Mouse (Mus musculus): ENCODE measurements around the gene Rprml. TPM values are rescaled to one million over a fixed set of nuclear protein-coding genes. Genes with fewer than 3 reads are reported as not detected.

Rprml gene
- total RNA-seq (2017) = not detected in 2 replicates

DNA sequence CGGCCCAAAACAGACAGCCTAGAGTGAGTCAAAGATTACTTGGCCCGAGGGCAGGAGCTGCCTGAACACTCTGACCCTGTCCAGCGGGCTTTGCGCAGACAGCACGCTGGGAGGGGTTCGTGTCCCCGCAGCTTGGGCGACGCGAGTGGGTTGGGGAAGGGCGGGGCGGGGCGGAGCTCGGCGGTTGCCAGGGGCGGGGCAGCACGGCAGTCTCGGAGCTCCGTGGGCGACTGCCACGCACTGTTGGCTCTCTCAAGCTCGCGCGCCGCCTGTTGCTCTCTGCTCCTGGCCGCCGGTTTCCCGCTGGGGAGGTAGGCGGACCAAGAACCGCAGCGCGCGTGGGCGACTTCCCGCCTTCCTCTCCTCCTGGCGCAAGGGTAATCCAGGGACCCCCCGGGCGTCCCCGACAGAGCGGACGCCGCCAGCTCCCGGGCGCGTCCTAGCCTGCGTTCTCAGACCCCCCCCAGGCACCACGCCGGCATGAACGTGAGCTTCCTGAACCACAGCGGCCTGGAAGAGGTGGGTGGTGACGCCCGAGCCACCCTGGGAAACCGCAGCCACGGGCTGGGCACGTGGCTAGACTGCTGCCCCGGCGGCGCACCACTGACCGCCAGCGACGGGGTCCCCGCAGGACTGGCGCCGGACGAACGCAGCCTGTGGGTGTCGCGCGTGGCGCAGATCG lies at the start of gene Rprml:
Gene Rprml, plus strand, starts transcription at position 270 of the 682 bp plus-strand sequence.
- no peak for ATAC-seq (ENCODE audit: extremely low read depth, insufficient number of reproducible peaks, low FRiP score, poor library complexity, severe bottlenecking)

DNA sequence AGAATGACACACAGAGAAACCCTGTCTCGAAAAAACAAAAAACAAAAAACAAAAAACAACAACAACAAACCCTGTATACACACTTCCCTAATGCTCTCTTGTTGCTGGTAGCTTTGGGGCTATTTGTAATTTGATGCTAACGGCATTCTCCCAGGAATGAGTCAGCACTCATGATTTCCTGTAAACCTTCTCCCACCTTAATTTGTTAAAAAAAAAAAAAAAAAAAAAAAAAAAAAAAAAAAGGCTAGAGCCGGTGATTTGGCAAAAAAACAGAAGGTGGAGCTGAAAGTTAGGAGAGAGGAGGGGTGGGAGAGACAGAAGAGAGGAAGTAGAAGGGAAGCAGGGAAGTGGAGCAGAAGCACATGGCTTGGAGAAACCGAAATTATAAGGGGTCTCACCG lies 42.8 kb upstream of the Rprml start:
- ATAC-seq (ENCODE audit: extremely low read depth, insufficient number of reproducible peaks, low FRiP score, poor library complexity, severe bottlenecking) = no peak

DNA sequence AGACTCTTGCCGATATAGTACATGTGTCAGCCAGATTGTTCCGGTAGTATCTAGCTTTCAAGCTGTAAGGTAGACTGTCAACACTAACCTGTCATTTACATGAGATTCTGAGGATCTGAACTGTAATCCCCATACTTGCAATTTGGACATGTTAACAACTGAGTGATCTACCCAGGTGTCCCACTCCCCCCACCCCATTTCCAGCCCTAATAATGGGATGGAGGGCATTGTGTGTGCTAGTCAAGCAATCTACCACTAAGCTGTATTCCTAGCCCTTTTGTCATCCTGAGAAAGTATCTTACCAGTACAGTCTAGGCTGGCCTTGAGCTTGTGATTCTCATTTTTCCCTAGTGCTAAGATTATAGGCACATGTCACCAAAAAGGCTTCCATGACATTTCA lies 38.6 kb upstream of the Rprml start:
- ATAC-seq (ENCODE audit: extremely low read depth, insufficient number of reproducible peaks, low FRiP score, poor library complexity, severe bottlenecking) = no peak

DNA sequence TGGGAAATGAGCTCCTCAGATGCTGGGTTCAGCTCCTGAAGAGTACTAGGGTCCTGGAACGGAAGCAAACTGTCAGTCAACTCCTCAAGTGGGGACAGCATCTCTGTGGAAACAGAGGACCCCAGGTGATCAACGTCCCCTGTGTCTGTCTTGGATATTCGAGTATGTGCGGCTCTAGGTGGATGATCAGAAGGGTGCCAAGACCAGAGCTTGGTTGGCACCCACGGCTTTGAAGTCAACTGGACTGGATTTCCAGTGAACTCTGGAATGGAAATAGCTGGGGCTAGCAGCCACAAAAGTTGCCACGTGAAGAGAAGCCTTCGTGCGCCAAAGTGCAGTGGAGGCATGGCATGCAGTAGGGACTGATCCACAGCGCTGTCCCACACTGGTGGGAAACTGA lies 28.3 kb upstream of the Rprml start, which contains the start of gene Gm884:
Gene Gm884, minus strand, starts transcription at position 101 of the 400 bp plus-strand sequence.
- no peak for ATAC-seq (ENCODE audit: extremely low read depth, insufficient number of reproducible peaks, low FRiP score, poor library complexity, severe bottlenecking)

DNA sequence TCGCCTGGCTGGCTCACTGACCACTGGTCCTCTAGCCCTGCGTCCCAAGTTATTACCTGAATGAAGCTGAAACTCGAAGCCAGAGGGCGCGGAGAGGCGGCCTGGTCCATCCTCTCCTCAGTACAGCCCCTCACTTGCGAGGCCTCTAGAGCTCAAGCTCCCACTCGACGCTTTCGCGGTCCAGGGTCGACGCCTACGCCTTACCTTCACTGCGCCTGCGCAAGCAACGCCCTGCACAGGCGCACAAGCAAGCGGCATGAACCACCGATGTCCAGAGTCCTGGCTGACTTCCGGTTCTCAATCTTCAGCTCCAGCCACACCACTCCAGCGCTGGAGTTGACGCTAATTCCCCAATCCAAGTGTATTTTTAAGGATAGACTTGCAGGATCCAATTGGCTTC lies 21.9 kb upstream of the Rprml start:
- no peak for ATAC-seq (ENCODE audit: extremely low read depth, insufficient number of reproducible peaks, low FRiP score, poor library complexity, severe bottlenecking)

DNA sequence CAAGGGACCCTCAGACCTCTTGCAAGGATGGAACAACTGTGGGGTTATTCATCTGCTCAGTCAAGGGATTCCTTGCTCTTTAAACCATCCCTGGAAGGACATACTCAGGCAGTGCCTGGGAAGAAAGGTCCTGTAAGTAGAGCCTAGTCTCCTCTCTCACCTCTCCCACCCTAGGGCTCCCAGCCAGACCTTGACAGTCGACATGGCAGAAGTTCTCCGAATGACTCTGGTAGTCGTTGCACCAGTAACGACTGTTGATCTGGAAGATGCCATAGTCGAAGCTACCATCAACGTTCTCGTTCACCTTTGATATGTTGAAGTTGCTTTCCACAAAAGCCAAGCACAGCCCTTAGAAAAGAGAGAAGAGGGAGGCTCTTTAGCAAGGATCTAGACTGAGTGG lies 14.6 kb upstream of the Rprml start:
- ATAC-seq (ENCODE audit: extremely low read depth, insufficient number of reproducible peaks, low FRiP score, poor library complexity, severe bottlenecking) = no peak

DNA sequence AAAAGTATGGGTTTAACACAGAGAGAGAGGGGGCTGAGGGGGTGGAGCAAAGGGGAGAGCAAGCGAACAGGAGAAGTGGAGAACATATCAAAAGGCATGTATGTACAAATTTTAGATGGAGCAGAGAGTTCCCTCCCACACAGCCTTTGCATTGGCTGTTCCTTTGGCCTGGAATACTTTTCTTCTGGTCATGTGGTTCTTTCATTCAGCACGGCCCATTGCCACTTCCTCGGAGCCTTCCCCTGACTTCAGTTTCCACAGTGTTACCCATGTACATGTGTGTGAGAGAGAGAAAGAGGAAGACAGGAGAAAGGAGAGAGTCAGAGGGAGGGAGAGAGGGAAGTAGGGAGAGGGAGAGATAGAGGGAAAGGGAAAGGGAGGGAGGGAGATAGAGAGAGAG lies 13.9 kb upstream of the Rprml start:
- ATAC-seq (ENCODE audit: extremely low read depth, insufficient number of reproducible peaks, low FRiP score, poor library complexity, severe bottlenecking) = no peak

DNA sequence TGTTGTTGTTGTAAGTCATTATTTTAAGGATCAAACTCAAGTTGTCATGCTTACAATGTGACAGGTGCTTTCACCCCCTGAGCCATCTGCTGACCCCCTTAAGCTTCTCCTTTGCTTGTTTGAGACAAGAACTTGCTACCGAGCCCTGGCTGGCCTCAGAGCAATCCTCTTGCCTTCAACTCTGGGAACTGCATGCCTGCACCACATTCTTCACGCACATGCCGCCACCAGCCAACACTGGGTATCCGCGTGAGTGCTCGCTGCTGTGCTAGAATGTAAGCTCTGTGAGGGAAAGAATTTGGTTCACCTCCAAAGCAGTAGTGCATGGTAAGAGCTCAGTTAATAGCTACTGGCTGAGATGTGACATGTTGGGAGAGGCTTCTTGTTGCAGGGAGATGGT lies 13.1 kb upstream of the Rprml start:
- no peak for ATAC-seq (ENCODE audit: extremely low read depth, insufficient number of reproducible peaks, low FRiP score, poor library complexity, severe bottlenecking)

DNA sequence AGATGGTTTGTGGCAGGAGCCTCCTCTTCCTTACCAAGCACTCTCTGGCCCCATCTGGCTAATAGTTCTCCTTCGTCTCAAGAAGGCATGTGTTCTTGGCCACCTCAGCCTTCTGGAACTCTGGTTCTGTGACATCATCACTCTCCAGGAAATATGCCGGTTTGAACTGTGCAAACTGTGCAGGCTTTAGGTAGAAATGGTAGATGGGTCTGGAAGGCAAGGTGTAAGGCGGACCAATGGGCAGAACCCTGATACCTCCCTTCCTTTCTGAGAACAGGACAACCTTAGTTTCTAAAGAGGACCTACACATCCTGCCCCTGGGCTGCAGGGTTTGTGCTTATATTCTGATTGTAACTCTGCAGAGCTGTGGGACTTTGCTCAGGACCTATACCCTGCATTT lies 10.6 kb upstream of the Rprml start, which contains the start of gene Lyzl6:
Gene Lyzl6, minus strand, starts transcription at position 101 of the 400 bp plus-strand sequence.
- ATAC-seq (ENCODE audit: extremely low read depth, insufficient number of reproducible peaks, low FRiP score, poor library complexity, severe bottlenecking) = no peak

DNA sequence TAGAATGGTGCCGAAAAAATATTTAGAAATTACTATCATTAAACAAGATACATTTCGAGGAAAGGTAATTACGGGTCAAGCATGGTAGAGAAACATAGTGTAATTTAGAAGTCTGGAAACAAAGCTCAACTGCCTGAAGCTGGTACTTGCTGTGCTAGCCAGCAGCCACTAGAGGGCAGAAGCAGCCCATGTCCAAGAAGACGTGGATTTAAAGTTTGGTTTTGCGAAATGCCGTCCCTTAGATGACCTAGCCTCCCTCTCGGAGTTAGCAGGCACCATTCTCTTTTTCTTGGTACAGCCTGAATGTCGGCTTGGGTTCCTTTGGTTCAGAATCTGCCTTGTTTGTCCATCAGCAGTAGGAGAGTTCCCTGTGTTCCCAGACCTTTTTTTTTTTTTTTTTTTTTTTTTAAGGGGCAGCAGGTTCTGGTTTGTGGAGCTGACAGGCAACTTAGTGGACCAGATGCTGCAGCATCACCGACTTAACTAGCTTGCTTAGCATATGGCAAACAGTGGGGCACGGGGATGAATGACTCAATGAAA lies 9.9 kb upstream of the Rprml start:
- ATAC-seq (ENCODE audit: extremely low read depth, insufficient number of reproducible peaks, low FRiP score, poor library complexity, severe bottlenecking) = 0 out of 2 replicates have a peak, but pooled peaks have one; percentile 35

DNA sequence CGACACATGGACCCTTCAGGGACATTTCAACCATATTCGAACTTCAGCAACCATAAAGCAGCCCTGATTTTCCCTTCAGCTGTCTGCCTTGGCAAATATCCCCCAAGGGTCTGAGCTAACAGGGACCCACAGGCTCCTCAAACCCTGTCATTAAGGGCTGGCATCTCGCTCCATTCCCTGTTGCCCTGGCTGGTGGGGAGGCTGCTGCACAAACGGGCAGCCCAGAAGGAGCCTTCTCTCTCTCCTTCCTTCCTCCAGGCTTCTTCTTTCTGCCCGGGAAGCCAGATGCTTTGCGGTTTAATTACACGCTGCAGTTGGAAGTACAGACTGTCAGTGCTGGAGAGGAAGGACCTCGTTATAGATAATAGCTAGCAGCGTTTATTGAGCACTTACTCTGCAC lies 6.2 kb upstream of the Rprml start:
- no peak for ATAC-seq (ENCODE audit: extremely low read depth, insufficient number of reproducible peaks, low FRiP score, poor library complexity, severe bottlenecking)

DNA sequence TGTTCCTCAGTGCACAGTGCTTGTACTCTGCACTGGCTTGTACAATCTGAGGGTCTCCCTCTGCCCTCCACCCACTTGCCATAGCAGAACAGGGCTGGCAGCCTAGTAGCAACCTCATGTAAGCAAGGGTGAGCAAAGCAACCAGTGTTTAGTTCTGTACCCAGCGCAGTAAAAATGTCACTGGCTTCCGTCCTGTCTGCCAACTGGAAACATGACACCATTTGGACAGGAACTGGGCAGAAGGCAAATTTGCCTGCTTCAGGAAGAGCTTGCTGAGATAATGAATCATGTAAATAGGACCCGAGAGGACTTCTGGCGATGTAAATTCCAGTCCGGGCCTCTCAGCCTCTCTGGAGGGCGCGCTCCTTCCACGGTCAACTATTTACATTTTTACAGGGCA lies 3.6 kb upstream of the Rprml start:
- no peak for ATAC-seq (ENCODE audit: extremely low read depth, insufficient number of reproducible peaks, low FRiP score, poor library complexity, severe bottlenecking)

DNA sequence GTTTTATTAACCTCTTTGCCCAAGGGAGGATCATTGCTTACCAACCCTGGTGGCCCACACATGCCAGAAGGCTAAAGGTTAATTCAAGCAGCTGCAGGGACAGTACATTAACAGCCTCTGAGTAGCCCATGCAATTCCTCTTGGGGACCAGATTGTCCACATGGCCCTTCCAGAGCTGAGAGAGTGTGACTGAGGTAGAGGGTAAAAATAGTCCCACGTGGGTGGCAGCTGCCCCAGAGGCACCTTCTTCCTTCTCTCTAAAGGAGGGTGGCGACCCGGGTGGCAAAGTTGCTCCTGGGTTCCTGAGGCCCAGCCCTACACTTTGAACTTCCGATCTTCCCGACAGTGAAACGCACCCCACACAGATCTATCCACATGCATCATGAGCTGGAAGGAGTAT lies 3.1 kb upstream of the Rprml start:
- no peak for ATAC-seq (ENCODE audit: extremely low read depth, insufficient number of reproducible peaks, low FRiP score, poor library complexity, severe bottlenecking)

DNA sequence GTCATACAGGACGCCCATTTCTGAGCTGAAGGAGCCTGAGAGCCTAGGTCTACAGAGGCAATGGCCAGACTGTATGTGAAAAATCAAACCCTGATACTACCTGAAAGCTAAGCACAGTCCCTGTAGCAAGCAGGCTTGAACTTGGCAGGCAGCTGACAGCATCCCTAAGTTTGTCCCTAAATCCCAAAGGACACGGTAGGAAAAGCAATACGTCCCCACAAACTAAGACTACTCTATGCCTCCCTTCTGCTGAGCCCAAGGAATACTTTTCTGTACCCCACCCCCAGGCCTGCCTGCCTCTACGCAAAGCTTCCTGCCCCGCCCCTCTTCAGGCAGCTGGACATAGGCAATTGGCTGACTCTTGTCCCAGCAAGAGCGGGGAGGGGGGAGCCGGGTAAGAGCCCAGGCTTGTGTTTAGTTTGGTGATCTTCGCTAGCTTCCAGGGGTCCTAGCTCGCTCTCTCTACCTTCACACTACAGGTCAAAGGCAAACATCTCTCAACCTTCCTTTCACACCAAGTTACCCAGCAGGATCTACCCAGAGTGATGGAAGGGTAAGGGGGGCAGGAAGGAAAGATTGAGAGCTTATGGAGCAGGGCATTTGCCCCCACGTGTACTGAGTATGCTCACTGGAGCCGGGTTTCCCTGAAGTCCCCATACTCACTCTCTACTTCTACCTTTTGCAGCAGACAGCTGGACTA lies 1.3 kb upstream of the Rprml start:
- no peak for ATAC-seq (ENCODE audit: extremely low read depth, insufficient number of reproducible peaks, low FRiP score, poor library complexity, severe bottlenecking)

DNA sequence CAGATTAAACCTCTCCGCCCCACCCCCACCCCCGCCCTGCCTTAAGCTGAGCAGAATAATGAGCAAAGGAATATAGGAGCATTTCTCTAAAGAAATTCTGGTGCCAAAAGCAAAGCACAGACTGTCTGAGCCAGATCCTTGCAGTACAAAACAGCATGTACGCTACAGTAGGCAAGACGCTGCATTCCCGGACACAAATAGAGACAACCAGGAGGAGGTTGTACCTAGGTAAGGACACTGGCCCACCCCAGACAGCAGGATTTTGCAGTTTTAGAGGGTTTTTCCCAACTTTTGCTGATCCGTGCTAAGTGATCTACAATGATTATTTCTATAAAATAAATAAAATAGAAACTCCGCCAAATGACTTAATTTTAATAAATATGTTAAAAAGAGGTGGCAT lies 714 bp upstream of the Rprml start:
- no peak for ATAC-seq (ENCODE audit: extremely low read depth, insufficient number of reproducible peaks, low FRiP score, poor library complexity, severe bottlenecking)

DNA sequence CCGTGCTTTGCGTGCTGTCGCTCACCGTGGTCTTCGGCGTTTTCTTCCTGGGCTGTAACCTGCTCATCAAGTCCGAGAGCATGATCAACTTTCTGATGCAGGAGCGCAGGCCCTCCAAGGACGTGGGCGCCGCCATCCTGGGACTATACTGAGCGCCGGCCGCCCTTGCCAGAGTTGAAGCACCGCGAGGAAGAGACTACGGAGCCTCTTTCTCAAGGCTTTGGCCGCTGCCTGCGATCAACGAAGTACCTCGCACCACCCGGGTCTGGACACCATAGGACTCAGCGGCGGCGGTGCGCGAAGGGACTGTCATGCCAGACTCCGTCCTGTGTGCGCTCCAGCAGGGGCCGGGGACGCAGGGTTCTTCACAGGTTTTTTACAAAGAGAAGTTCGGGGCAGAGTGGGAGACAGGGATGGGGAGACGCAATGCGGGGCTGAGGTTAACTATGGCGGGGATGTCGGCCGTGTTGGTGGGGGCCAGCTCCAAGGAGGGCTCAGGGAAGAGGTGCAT lies 668 bp downstream of the Rprml start:
- ATAC-seq (ENCODE audit: extremely low read depth, insufficient number of reproducible peaks, low FRiP score, poor library complexity, severe bottlenecking) = no peak

DNA sequence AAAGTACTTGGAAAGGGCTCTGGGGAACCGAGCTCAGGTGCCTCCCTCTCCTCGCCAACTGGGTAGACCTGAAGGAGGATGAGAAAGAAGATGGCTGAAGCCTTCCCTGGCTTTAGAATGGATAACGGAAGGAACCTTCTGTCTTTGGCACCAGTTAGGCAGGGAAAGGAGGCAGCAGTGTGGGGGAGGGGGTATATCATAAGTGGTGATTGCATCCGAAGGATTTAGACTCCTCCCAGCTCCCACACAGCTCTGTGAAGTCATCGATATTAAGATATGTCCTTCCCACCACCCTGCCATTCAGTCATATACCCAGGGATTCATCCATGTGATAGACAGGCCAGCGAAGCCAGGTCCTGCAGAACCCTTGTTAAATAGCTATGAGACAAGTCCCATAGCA lies 2.1 kb downstream of the Rprml start:
- ATAC-seq (ENCODE audit: extremely low read depth, insufficient number of reproducible peaks, low FRiP score, poor library complexity, severe bottlenecking) = no peak

DNA sequence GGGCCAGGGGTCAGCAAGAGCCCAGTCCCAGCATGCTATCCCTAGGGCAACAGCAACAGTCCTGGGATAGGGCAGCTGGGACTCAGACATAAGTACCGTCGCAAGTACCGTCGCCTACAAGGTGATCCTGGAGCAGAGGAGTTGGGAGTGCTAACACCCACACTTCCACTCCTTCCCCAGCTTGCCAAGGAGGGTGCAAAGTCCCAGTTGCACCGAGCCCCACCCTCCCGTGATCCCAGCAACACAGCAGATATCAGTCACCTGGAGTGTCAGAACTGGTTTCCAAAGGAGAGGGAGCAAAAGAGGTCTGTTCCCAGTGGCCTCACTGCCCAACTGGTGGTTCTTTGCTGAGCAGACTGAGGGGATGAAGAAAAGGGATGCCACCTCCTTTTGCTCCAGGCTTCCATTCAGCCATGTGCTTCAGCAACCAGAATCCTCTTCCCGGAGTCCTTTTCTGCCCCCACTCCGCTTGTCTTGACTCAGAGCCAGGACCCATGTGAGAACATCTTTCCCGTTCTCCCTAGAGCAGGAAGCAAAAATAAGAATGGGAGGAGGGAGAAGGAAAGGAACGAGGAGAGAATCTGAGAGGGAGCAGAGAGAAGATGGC lies 4.1 kb downstream of the Rprml start:
- no peak for ATAC-seq (ENCODE audit: extremely low read depth, insufficient number of reproducible peaks, low FRiP score, poor library complexity, severe bottlenecking)

DNA sequence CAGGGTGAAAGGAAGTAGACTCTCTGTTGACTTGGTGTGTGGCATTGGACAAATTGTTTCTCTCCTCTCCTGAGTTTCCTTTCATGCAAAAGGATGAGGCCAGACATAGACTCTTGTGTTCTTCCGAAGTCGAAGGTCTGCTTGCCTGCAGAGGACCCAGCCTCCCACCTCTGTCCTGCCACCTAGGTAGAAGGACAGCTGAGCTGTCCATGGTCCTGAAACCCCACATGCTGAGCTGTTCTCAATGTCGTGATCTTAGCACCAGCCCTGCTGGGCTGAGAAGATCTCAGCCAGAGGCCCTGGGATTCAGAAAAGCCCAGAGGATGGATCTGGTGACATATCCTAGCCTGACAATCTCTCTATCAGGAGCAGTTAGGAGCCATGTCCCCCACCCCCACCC lies 7.2 kb downstream of the Rprml start:
- ATAC-seq (ENCODE audit: extremely low read depth, insufficient number of reproducible peaks, low FRiP score, poor library complexity, severe bottlenecking) = no peak

DNA sequence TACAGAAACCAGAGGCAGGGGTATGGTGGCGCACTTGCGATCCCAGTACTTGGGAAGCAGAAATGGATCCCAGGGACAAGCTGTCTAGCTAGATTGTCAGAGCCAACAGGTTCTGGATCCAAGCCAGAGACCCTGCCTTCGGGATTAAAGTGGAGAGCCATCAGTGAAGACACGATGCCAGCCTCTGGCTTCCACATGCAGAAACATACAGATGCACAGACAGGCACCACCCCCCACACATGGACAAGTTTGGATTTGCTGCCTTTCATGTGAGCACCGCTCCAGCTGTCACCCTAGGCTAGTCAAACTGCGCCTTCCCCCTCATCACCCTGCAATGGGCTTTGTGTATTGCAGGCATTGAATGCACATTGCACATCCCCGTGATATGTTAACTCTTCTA lies 8.8 kb downstream of the Rprml start:
- no peak for ATAC-seq (ENCODE audit: extremely low read depth, insufficient number of reproducible peaks, low FRiP score, poor library complexity, severe bottlenecking)
